Mouse (Mus musculus) lung, embryonic 14.5 days (tissue): Measurements from ENCODE around the gene Ddx6. TPM values are rescaled to one million over a fixed set of nuclear protein-coding genes. Genes with fewer than 3 reads are reported as not detected.

Source experiments
- ATAC-seq: fragments of 200-750 bp; cut with Nextera tagmentation; 2 replicates; pipeline ENCODE4 v1.8.0; 2017; ENCODE audit warnings: mild to moderate bottlenecking, moderate TSS enrichment, moderate library complexity; ENCODE audit not compliant: insufficient read depth
- DNase-seq: peaks from one replicate; pipeline ENCODE4 v3.0.0-alpha.2; 2015
- H3K27ac ChIP-seq: fragments of 300-500 bp; sonication (generic); 2 replicates; pipeline ENCODE4 v1.5.1; 2014; ENCODE audit warnings: low read depth, mild to moderate bottlenecking, moderate library complexity
- H3K27me3 ChIP-seq: fragments of 300-500 bp; sonication (generic); 2 replicates; pipeline ENCODE4 v1.6.1; 2014; ENCODE audit warnings: low read length, control low read depth; ENCODE audit not compliant: insufficient read depth
- H3K36me3 ChIP-seq: fragments of 300-500 bp; sonication (generic); 2 replicates; pipeline ENCODE4 v1.6.1; 2014; ENCODE audit warnings: control low read depth; ENCODE audit not compliant: insufficient read depth
- H3K4me1 ChIP-seq: fragments of 300-500 bp; sonication (generic); 2 replicates; pipeline ENCODE4 v1.6.1; 2014; ENCODE audit warnings: antibody characterized with exemption, control low read depth; ENCODE audit not compliant: insufficient read depth
- H3K4me2 ChIP-seq: fragments of 300-500 bp; sonication (generic); 2 replicates; pipeline ENCODE4 v1.6.1; 2014; ENCODE audit warnings: mild to moderate bottlenecking
- H3K4me3 ChIP-seq: fragments of 300-500 bp; sonication (generic); 2 replicates; pipeline ENCODE4 v1.5.1; 2014; ENCODE audit warnings: low read depth, low read length
- H3K9ac ChIP-seq: fragments of 300-500 bp; sonication (generic); 2 replicates; pipeline ENCODE4 v1.6.1; 2014
- H3K9me3 ChIP-seq: fragments of 300-500 bp; sonication (generic); 2 replicates; pipeline ENCODE4 v1.6.1; 2016; ENCODE audit warnings: low read depth, low read length, control low read depth
- CTCF ChIP-seq: IDR thresholded peaks from 2 replicates; pipeline ENCODE4 v1.5.1; 2016; ENCODE audit warnings: antibody characterized with exemption, low read depth
- WGBS: fragments of 180-500 bp; shearing (Covaris S2); extraction: QIAGEN DNeasy Blood & Tissue Kit; methylation state at CpG from one replicate; pipeline ENCODE4 v1.1.7; 2014; 5-methylcytosine and 5-hydroxymethylcytosine counted together
- polyA plus RNA-seq: library from polyadenylated mRNA; unstranded; fragments of >200 nt; fragmentation: Nextera tagmentation; extraction: Ambion mirVana; gene quantifications from 2 replicates; pipeline ENCODE4 v1.2.1, GENCODE M21; 2014

Gene Ddx6
- polyA plus RNA-seq, 1 experiment from 2014 or later: 21.6 TPM

- no peak overlapping the region for H3K4me3 ChIP-seq
- H3K36me3 ChIP-seq: peaks cover 35% of the 10 kb centered on the region
- no peaks in the 10 kb centered on the region for H3K27me3 ChIP-seq
- WGBS: 97% methylated on average over 2 of the region's 2 CpGs
- no peak overlapping the region for H3K27ac ChIP-seq
- ATAC-seq (no peak), DNase-seq (no peak)
- H3K9ac ChIP-seq: no peak overlapping the region
- no peaks in the 10 kb centered on the region for H3K4me1 ChIP-seq
- H3K4me2 ChIP-seq: no peak overlapping the region
- TF ChIP-seq CTCF: no peak
- H3K9me3 ChIP-seq: no peaks in the 10 kb centered on the region
Observed at GRCm38 (mm10) chr9:44641616-44642015, 36.9 kb downstream of the Ddx6 start.

- DNase-seq (no peak), ATAC-seq (no peak)
- Histone ChIP-seq H3K36me3 (peaks cover 21% of the 10 kb centered on the region; the same call in 1 of the 2 replicates), H3K4me1 (no peaks in the 10 kb centered on the region), H3K27me3 (no peaks in the 10 kb centered on the region), H3K9me3 (no peaks in the 10 kb centered on the region), H3K27ac (no peak overlapping the region), H3K9ac (no peak overlapping the region), H3K4me3 (no peak overlapping the region), H3K4me2 (no peak overlapping the region)
- no peak for TF ChIP-seq CTCF
- 93% methylated on average over 7 of the region's 7 CpGs for WGBS
Observed at GRCm38 (mm10) chr9:44643103-44643502, 38.4 kb downstream of the Ddx6 start.

- Histone ChIP-seq H3K9ac (no peak overlapping the region), H3K9me3 (no peaks in the 10 kb centered on the region), H3K36me3 (peaks cover 10% of the 10 kb centered on the region; the same call in 1 of the 2 replicates), H3K4me3 (no peak overlapping the region), H3K4me1 (no peaks in the 10 kb centered on the region), H3K27me3 (no peaks in the 10 kb centered on the region), H3K4me2 (no peak overlapping the region), H3K27ac (no peak overlapping the region)
- TF ChIP-seq CTCF: no peak
- ATAC-seq: no peak
- WGBS: 84% methylated on average over 2 of the region's 2 CpGs
- no peak for DNase-seq
Observed at GRCm38 (mm10) chr9:44644186-44644585, 39.5 kb downstream of the Ddx6 start.

GRCm38 (mm10) chr9:44645481-44645880 is 40.8 kb downstream of the Ddx6 start:
- peak; percentile 4; the same call in 1 of the 2 replicates for TF ChIP-seq CTCF
- Histone ChIP-seq H3K4me1 (no peaks in the 10 kb centered on the region), H3K27ac (no peak overlapping the region), H3K4me2 (no peak overlapping the region), H3K36me3 (peaks cover 3% of the 10 kb centered on the region; the same call in 1 of the 2 replicates), H3K9me3 (no peaks in the 10 kb centered on the region), H3K9ac (no peak overlapping the region), H3K4me3 (no peak overlapping the region), H3K27me3 (no peaks in the 10 kb centered on the region)
- WGBS: 45% methylated on average over 5 of the region's 5 CpGs
- DNase-seq: peak; percentile 60
- no peak; the same call in 1 of the 2 replicates for ATAC-seq

GRCm38 (mm10) chr9:44645924-44646323 is 41.2 kb downstream of the Ddx6 start:
- Histone ChIP-seq H3K4me3 (no peak overlapping the region), H3K36me3 (no peaks in the 10 kb centered on the region), H3K9ac (no peak overlapping the region), H3K4me2 (no peak overlapping the region), H3K4me1 (no peaks in the 10 kb centered on the region), H3K27ac (no peak overlapping the region), H3K9me3 (no peaks in the 10 kb centered on the region), H3K27me3 (no peaks in the 10 kb centered on the region)
- ATAC-seq (peak; percentile 36; the same call in 1 of the 2 replicates), DNase-seq (peak; percentile 23)
- WGBS: 55% methylated on average over 15 of the region's 15 CpGs
- no peak for TF ChIP-seq CTCF

- Histone ChIP-seq H3K4me1 (no peaks in the 10 kb centered on the region), H3K4me3 (no peak overlapping the region), H3K36me3 (no peaks in the 10 kb centered on the region), H3K9ac (no peak overlapping the region), H3K27ac (no peak overlapping the region), H3K9me3 (no peaks in the 10 kb centered on the region), H3K4me2 (no peak overlapping the region), H3K27me3 (no peaks in the 10 kb centered on the region)
- WGBS: 79% methylated on average over 6 of the region's 6 CpGs
- ATAC-seq (no peak), DNase-seq (no peak)
- no peak for TF ChIP-seq CTCF
Observed at GRCm38 (mm10) chr9:44646366-44646765, 41.7 kb downstream of the Ddx6 start.

- no peaks in the 10 kb centered on the region for H3K4me1 ChIP-seq
- no peaks in the 10 kb centered on the region for H3K9me3 ChIP-seq
- 85% methylated on average over 8 of the region's 8 CpGs for WGBS
- no peaks in the 10 kb centered on the region for H3K27me3 ChIP-seq
- ATAC-seq (no peak), DNase-seq (no peak)
- TF ChIP-seq CTCF: no peak
- H3K9ac ChIP-seq: no peak overlapping the region
- H3K27ac ChIP-seq: no peak overlapping the region
- no peak overlapping the region for H3K4me2 ChIP-seq
- H3K36me3 ChIP-seq: no peaks in the 10 kb centered on the region
- no peak overlapping the region for H3K4me3 ChIP-seq
Observed at GRCm38 (mm10) chr9:44647026-44647425, 42.3 kb downstream of the Ddx6 start.

GRCm38 (mm10) chr9:44647656-44648055 is 43.0 kb downstream of the Ddx6 start:
- DNase-seq (no peak), ATAC-seq (no peak)
- TF ChIP-seq CTCF: no peak
- 81% methylated on average over 4 of the region's 4 CpGs for WGBS
- Histone ChIP-seq H3K27me3 (no peaks in the 10 kb centered on the region), H3K9ac (no peak overlapping the region), H3K36me3 (no peaks in the 10 kb centered on the region), H3K9me3 (no peaks in the 10 kb centered on the region), H3K27ac (no peak overlapping the region), H3K4me2 (no peak overlapping the region), H3K4me1 (no peaks in the 10 kb centered on the region), H3K4me3 (no peak overlapping the region)
